Mouse (Mus musculus): ENCODE data around the gene Plekha6. TPM values are rescaled to one million over a fixed set of nuclear protein-coding genes. Genes with fewer than 3 reads are reported as not detected.

The Plekha6 gene
- 3.5 and 5.3 TPM in 2 replicates for total RNA-seq (2012; rRNA removed)

DNA sequence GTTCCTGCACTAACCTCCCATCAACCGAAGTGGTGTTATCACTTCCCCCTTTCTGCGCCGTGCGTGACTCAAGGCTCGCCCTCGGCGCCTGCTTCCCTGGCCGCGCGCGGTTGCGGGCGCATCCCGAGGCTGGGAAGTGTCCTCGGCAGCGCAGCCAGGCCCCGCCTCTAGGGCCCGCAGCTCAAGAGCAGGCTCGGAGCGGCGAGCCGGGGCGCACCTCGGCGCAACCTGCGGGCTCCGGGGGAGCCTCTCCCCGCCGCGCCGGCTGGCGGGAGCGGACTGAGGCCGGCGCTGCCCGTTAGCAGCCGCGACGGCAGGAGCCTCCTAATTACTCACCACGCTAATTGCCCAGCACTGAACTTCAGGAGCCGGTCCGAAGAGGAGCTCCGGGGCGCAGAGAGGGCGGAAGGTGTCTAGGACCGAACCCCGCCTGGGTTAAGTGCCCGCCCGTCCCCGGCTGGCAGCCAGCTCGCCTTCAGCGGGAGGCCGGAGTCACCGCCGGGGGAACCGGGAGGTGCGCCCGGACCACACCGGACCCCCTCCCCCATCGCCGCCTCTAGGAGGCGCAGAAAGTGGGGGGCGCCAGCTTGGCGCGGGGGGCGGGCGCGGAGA lies at the start of gene Plekha6:
TSS of gene Plekha6 (plus strand) at position 391 of the 612 bp plus-strand sequence.
- H3K9ac ChIP-seq (ENCODE audit: insufficient read depth, low read depth, low read length, poor library complexity, severe bottlenecking), result peak within 1 kb of the TSS; percentile 64
- H3K4me3 ChIP-seq (ENCODE audit: insufficient read depth in 1 of 2, low read depth in 1 of 2, low read length in 2 of 2, poor library complexity in 1 of 2, severe bottlenecking in 1 of 2), result peak within 1 kb of the TSS; percentile 66 to 68
- in situ Hi-C loops (cut with MboI; ENCODE audit: low sequenced_read_pairs in 2 of 2, unreplicated experiment in 2 of 2), result loop anchor here (25.0 kb wide), 2 partner anchors 198 to 448 kb away; partner anchors contain the start of genes Etnk2 (in 1 of the 2), Ren1 (in 1 of the 2) and Snrpe (in 1 of the 2)
- no peak within 1 kb of the TSS for H3K27ac ChIP-seq (ENCODE audit: insufficient read depth, low read depth, low read length, poor library complexity, severe bottlenecking)
- DNase-seq (ENCODE audit: low read depth, low spot score), result no peak
- TF ChIP-seq ZC3H11A (IDR thresholded peaks at IDR 0.05; ENCODE audit: borderline replicate concordance, low read depth, low read length), result no peak
- no peak for TF ChIP-seq HCFC1 (IDR thresholded peaks at IDR 0.05; ENCODE audit: borderline replicate concordance, insufficient read depth, low read length)
- no peak for TF ChIP-seq ZNF384 (IDR thresholded peaks at IDR 0.05; ENCODE audit: low read depth, low read length)
- TF ChIP-seq MAFK (IDR thresholded peaks at IDR 0.05; ENCODE audit: insufficient read depth, low read depth, low read length), result no peak
- TF ChIP-seq CHD2 (IDR thresholded peaks at IDR 0.05; ENCODE audit: low read depth, low read length), result no peak
- H3K4me1 ChIP-seq (ENCODE audit: control insufficient read depth in 2 of 2, insufficient read depth in 2 of 2, low read length in 2 of 2, poor library complexity in 1 of 2), result peaks cover 0 to 6% of the 10 kb centered on the region in 2 experiments; a peak in 2 of 4 replicates
- H3K9me3 ChIP-seq (ENCODE audit: control insufficient read depth, insufficient read depth, low read depth, low read length), result no peaks in the 10 kb centered on the region
- no peaks in the 10 kb centered on the region for H3K36me3 ChIP-seq (ENCODE audit: control insufficient read depth, insufficient read depth, low read length, poor library complexity, severe bottlenecking)

DNA sequence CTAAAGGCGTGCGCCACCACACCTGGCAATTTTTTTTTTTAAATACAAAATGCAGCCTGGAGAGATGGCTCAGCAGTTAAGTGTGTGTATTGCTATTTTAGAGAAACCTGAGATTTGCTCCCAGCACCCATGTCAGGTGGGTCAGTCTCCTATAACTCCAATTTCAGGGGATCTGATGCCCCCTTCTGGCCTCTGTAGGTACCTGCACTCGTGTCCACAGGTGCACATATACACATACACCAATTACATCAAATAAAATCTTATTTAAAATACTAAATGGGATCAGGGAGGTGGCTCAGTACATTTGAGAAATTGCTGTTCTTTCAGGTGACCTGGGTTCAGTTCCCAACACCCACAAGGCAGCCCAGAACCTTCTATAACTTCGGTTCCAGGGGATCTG lies 47.9 kb upstream of the Plekha6 start:
- Histone ChIP-seq H3K9ac (ENCODE audit: insufficient read depth, low read depth, low read length, poor library complexity, severe bottlenecking) (no peak overlapping the region), H3K4me1 (ENCODE audit: control insufficient read depth in 2 of 2, insufficient read depth in 2 of 2, low read length in 2 of 2, poor library complexity in 1 of 2) (peaks cover 0 to 3% of the 10 kb centered on the region in 2 experiments; a peak in 3 of 4 replicates), H3K27ac (ENCODE audit: insufficient read depth, low read depth, low read length, poor library complexity, severe bottlenecking) (no peak overlapping the region), H3K36me3 (ENCODE audit: control insufficient read depth, insufficient read depth, low read length, poor library complexity, severe bottlenecking) (no peaks in the 10 kb centered on the region), H3K4me3 (ENCODE audit: insufficient read depth in 1 of 2, low read depth in 1 of 2, low read length in 2 of 2, poor library complexity in 1 of 2, severe bottlenecking in 1 of 2) (no peak overlapping the region), H3K9me3 (ENCODE audit: control insufficient read depth, insufficient read depth, low read depth, low read length) (no peaks in the 10 kb centered on the region)
- no peak for DNase-seq (ENCODE audit: low read depth, low spot score)
- in situ Hi-C loops (cut with MboI; ENCODE audit: low sequenced_read_pairs in 2 of 2, unreplicated experiment in 2 of 2), result no loop called here
- TF ChIP-seq HCFC1 (IDR thresholded peaks at IDR 0.05; ENCODE audit: borderline replicate concordance, insufficient read depth, low read length), result no peak
- no peak for TF ChIP-seq ZC3H11A (IDR thresholded peaks at IDR 0.05; ENCODE audit: borderline replicate concordance, low read depth, low read length)
- TF ChIP-seq MAFK (IDR thresholded peaks at IDR 0.05; ENCODE audit: insufficient read depth, low read depth, low read length), result no peak
- no peak for TF ChIP-seq ZNF384 (IDR thresholded peaks at IDR 0.05; ENCODE audit: low read depth, low read length)
- no peak for TF ChIP-seq CHD2 (IDR thresholded peaks at IDR 0.05; ENCODE audit: low read depth, low read length)

DNA sequence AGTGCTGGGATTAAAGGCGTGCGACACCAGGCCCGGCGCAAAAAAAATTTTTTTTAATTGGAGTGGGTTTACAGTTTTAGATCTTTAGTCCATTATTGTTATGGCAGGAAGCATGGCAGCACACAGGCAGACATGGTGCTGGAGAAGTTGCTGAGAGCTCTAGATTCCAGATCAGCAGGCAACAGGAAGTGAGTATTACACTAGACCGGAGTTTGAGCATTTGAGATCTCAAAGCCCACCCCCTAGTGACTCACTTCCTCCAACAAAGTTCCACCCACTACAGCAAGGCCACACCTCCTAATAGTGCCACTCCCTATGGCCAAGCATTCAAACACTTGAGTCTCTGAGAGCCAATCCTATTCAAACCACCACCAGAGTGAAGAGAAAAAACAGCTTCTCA lies 45.9 kb upstream of the Plekha6 start:
- in situ Hi-C loops (cut with MboI; ENCODE audit: low sequenced_read_pairs in 2 of 2, unreplicated experiment in 2 of 2), result no loop called here
- peak; percentile 71 for DNase-seq (ENCODE audit: low read depth, low spot score)
- TF ChIP-seq ZC3H11A (IDR thresholded peaks at IDR 0.05; ENCODE audit: borderline replicate concordance, low read depth, low read length) (no peak), ZNF384 (IDR thresholded peaks at IDR 0.05; ENCODE audit: low read depth, low read length) (0 out of 2 replicates have a peak, but pooled peaks have one; percentile 25)
- H3K9me3 ChIP-seq (ENCODE audit: control insufficient read depth, insufficient read depth, low read depth, low read length), result no peaks in the 10 kb centered on the region
- peaks cover 0 to 3% of the 10 kb centered on the region in 2 experiments; a peak in 3 of 4 replicates for H3K4me1 ChIP-seq (ENCODE audit: control insufficient read depth in 2 of 2, insufficient read depth in 2 of 2, low read length in 2 of 2, poor library complexity in 1 of 2)
- no peak overlapping the region for H3K4me3 ChIP-seq (ENCODE audit: insufficient read depth in 1 of 2, low read depth in 1 of 2, low read length in 2 of 2, poor library complexity in 1 of 2, severe bottlenecking in 1 of 2)
- no peaks in the 10 kb centered on the region for H3K36me3 ChIP-seq (ENCODE audit: control insufficient read depth, insufficient read depth, low read length, poor library complexity, severe bottlenecking)
- no peak overlapping the region; the same call in 1 of the 2 replicates for H3K9ac ChIP-seq (ENCODE audit: insufficient read depth, low read depth, low read length, poor library complexity, severe bottlenecking)
- H3K27ac ChIP-seq (ENCODE audit: insufficient read depth, low read depth, low read length, poor library complexity, severe bottlenecking), result no peak overlapping the region

- no peak for DNase-seq (ENCODE audit: low read depth, low spot score)
- Histone ChIP-seq H3K36me3 (ENCODE audit: control insufficient read depth, insufficient read depth, low read length, poor library complexity, severe bottlenecking) (no peaks in the 10 kb centered on the region), H3K9me3 (ENCODE audit: control insufficient read depth, insufficient read depth, low read depth, low read length) (no peaks in the 10 kb centered on the region), H3K4me3 (ENCODE audit: insufficient read depth in 1 of 2, low read depth in 1 of 2, low read length in 2 of 2, poor library complexity in 1 of 2, severe bottlenecking in 1 of 2) (no peak overlapping the region), H3K4me1 (ENCODE audit: control insufficient read depth in 2 of 2, insufficient read depth in 2 of 2, low read length in 2 of 2, poor library complexity in 1 of 2) (peaks cover 0 to 3% of the 10 kb centered on the region in 2 experiments; a peak in 3 of 4 replicates), H3K9ac (ENCODE audit: insufficient read depth, low read depth, low read length, poor library complexity, severe bottlenecking) (no peak overlapping the region), H3K27ac (ENCODE audit: insufficient read depth, low read depth, low read length, poor library complexity, severe bottlenecking) (no peak overlapping the region)
- no peak for TF ChIP-seq HCFC1 (IDR thresholded peaks at IDR 0.05; ENCODE audit: borderline replicate concordance, insufficient read depth, low read length)
- no peak for TF ChIP-seq MAFK (IDR thresholded peaks at IDR 0.05; ENCODE audit: insufficient read depth, low read depth, low read length)
- no peak for TF ChIP-seq ZC3H11A (IDR thresholded peaks at IDR 0.05; ENCODE audit: borderline replicate concordance, low read depth, low read length)
- no peak for TF ChIP-seq CHD2 (IDR thresholded peaks at IDR 0.05; ENCODE audit: low read depth, low read length)
- TF ChIP-seq ZNF384 (IDR thresholded peaks at IDR 0.05; ENCODE audit: low read depth, low read length), result no peak
- in situ Hi-C loops (cut with MboI; ENCODE audit: low sequenced_read_pairs in 2 of 2, unreplicated experiment in 2 of 2), result no loop called here
These were observed 45.2 kb upstream of the Plekha6 start for GRCm38 (mm10) chr1:133118844-133119243.

Data from ES-E14 (cell line).